Mouse (Mus musculus) embryonic facial prominence, embryonic 10.5 days (tissue): ENCODE data around the gene Catsper2. TPM values are rescaled to one million over a fixed set of nuclear protein-coding genes. Genes with fewer than 3 reads are reported as not detected.
A peak's percentile ranks its signal among the peaks of the same experiment; 100 is the strongest.

ENCODE experiments used
- DNase-seq: peaks from one replicate; pipeline ENCODE4 v3.0.0-alpha.2; 2017; ENCODE audit warnings: low spot score
- H3K27ac ChIP-seq: fragments of 300-500 bp; sonication (generic); replicated peaks from 2 replicates; pipeline ENCODE4 v1.5.1; 2016; ENCODE audit warnings: mild to moderate bottlenecking
- H3K27me3 ChIP-seq: fragments of 300-500 bp; sonication (generic); replicated peaks from 2 replicates; pipeline ENCODE4 v1.6.1; 2016; ENCODE audit warnings: low read depth, mild to moderate bottlenecking; ENCODE audit not compliant: poor library complexity, severe bottlenecking
- H3K36me3 ChIP-seq: fragments of 300-500 bp; sonication (generic); replicated peaks from 2 replicates; pipeline ENCODE4 v1.6.1; 2016; ENCODE audit warnings: mild to moderate bottlenecking, moderate library complexity
- H3K4me1 ChIP-seq: fragments of 300-500 bp; sonication (generic); 2 replicates; pipeline ENCODE4 v1.6.1; 2016
- H3K4me3 ChIP-seq: fragments of 300-500 bp; sonication (generic); 2 replicates; pipeline ENCODE4 v1.5.1; 2016; ENCODE audit warnings: mild to moderate bottlenecking, moderate library complexity
- H3K9me3 ChIP-seq: fragments of 300-500 bp; sonication (generic); 2 replicates; pipeline ENCODE4 v1.6.1; 2016; ENCODE audit warnings: mild to moderate bottlenecking
- whole genome bisulfite sequencing: fragments of 180-500 bp; shearing (Covaris S2); methylation state at CpG from one replicate; pipeline ENCODE4 v1.1.7; 2016; 5-methylcytosine and 5-hydroxymethylcytosine counted together
- polyA plus RNA-seq: library from polyadenylated mRNA; unstranded; fragments of >200 nt; fragmentation: Nextera tagmentation; extraction: Ambion mirVana; gene quantifications from 2 replicates; pipeline ENCODE4 v1.2.1, GENCODE M21; 2016

Gene Catsper2
- polyA plus RNA-seq = 3.3 and 3.7 TPM in 2 replicates

DNA sequence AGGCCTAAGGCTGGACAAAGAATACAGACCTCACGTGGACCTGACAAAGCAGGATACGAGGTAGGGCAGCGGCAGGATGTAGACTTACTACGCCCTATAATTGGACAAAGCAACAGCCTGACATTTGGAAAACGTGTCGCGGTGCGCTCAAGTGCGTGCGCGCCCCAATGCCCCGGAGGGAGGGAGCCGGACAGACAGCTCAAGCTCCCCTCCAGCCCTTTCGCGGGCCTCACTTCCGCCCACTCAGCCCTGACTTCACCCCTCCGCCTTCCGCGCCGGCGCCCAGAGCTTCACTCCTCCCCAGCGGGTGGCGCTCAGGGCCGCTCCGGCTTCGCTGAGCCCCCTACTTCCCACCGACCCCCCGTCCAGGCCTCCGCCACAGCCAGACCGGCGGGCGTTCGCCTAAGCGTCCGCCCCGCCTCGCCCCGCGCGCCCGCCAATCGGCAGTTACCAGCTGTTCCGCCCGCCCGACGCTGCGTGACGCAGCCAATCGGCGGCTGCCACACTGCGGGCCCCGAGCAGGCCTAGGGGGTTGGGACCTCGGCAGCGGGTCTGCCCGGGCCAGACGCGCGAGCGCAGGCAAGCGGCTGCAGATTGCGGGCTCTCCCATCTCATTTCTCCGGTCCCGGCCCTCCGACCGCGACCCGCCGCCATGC is at the start of gene Catsper2, which contains the start of gene Pdia3:
Gene Catsper2 (minus strand): TSS at position 406 of the 656 bp plus-strand sequence.
Gene Pdia3 (plus strand): TSS at position 389 of the 656 bp plus-strand sequence.
- WGBS = under 1% methylated on average over 68 of the region's 68 CpGs
- Histone ChIP-seq H3K4me1 (peaks cover 27% of the 10 kb centered on the region), H3K9me3 (no peaks in the 10 kb centered on the region), H3K27ac (peak within 1 kb of the TSS; percentile 98), H3K36me3 (peaks cover 28% of the 10 kb centered on the region), H3K27me3 (no peaks in the 10 kb centered on the region), H3K4me3 (peak within 1 kb of the TSS; percentile 99)
- peak; percentile 99 for DNase-seq

DNA sequence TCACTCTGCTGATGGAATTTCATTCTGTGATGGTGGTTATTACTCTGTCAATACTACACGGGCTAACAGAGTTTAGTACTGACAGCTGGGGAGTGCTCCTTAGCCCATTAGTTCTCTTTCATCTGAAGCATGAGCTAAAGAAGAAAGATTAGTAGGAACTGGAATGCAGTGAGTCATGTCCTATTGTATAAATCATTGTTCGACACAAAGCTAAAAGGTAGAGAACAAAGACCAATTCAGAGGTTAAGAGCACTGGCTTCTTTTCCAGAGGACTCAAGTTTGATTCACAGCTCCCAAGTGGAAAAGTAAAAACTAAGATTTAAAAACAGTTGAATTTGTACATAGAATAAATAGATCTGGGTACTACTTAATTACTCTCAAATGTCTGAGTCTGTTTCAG is 46.5 kb upstream of the Catsper2 start:
- 81% methylated on average over 2 of the region's 2 CpGs for WGBS
- no peaks in the 10 kb centered on the region for H3K9me3 ChIP-seq
- no peak overlapping the region for H3K4me3 ChIP-seq
- DNase-seq = no peak
- no peak overlapping the region for H3K27ac ChIP-seq
- peaks cover 35% of the 10 kb centered on the region for H3K36me3 ChIP-seq
- peaks cover 13% of the 10 kb centered on the region for H3K4me1 ChIP-seq
- no peaks in the 10 kb centered on the region for H3K27me3 ChIP-seq

DNA sequence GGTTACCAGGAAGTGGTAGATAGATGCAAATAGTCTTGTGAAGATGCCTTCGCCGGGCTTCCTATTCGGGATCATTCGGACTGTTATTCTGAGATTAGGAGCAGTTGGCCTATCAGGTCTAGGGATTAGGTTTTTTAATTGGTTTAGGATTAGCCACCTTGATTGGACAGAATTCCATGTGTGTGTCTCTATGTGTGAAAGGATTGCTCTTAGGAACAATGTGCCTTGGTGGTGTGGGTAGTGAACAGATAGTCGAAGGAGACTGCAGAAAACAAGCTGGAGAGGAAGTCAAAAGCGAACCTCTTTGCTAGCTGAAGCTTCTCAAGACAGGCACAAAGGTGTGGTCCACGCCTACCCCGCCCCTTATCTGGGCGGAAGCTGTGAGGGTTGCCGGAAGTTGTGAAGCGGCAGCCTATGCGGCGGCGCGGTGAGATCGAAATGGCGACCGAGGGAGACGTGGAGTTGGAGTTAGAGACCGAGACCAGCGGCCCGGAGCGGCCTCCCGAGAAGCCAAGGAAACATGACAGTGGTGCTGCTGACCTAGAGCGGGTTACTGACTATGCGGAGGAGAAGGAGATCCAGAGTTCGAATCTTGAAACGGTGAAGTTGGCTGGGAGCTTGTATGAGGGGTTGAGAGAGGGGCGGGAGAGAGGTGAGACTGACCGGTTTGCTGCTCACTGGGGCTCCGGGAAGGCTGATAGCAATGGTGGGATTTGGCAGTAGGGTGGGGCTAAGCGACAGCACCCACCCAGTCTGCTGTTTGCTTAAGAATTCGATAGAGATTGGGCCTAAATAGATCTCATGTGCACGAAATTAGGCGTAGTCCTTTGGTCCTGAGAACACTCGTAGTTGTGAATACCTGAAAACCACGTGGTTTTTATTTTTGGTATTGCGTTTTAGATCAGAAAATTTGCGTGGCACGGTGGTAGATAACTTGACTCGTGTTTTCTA is 43.4 kb upstream of the Catsper2 start, which contains the start of gene Serinc4:
Gene Serinc4 (minus strand): TSS at position 90 of the 951 bp plus-strand sequence.
- no peaks in the 10 kb centered on the region for H3K9me3 ChIP-seq
- H3K4me1 ChIP-seq = peaks cover 21% of the 10 kb centered on the region
- H3K36me3 ChIP-seq = peaks cover 66% of the 10 kb centered on the region
- 5% methylated on average over 41 of the region's 41 CpGs for WGBS
- peak; percentile 91 for DNase-seq
- H3K27ac ChIP-seq = peak within 1 kb of the TSS; percentile 88
- peak within 1 kb of the TSS; percentile 88 for H3K4me3 ChIP-seq
- H3K27me3 ChIP-seq = no peaks in the 10 kb centered on the region

DNA sequence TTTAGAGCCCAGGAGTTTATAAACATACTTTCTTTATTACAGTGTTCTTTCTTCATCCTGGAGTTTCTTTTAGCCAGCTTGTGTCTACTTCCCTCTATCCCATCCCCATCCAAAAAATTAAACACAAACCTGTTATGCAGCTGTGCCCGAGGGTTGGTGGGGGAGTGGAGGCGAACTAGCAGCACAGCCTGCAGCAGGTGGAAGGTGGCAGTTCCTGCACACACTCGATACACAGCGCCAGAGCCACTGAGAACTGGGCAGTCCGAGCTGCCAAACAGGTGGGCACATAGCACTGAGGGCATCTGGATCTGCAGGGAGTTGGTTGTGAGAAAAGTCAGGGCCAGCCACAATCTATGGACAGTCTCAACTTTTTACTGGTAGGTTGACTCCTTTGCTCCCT is 41.9 kb upstream of the Catsper2 start:
- 81% methylated on average over 5 of the region's 5 CpGs for WGBS
- Histone ChIP-seq H3K27ac (no peak overlapping the region), H3K4me1 (peaks cover 30% of the 10 kb centered on the region), H3K27me3 (no peaks in the 10 kb centered on the region), H3K9me3 (no peaks in the 10 kb centered on the region), H3K4me3 (no peak overlapping the region), H3K36me3 (peaks cover 69% of the 10 kb centered on the region)
- no peak for DNase-seq

DNA sequence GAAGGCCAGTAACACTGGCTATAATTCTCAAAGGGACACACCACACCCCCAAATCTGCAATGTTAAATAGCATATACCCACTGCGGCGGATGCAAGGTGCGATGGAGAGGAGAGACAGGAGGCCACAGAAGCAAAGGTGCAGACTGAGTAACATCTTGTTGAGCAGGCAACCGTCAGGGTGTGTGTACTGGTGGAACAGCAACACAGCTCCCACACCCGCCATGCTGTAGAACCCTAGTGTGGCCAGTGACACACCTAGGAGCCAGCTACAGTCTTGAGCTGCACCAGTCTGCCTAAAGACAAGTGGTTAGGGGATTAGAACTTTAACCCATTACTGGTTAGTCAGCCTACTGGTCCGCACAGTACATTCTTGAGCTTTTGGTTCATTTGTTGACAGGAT is 40.3 kb upstream of the Catsper2 start:
- 88% methylated on average over 6 of the region's 6 CpGs for WGBS
- peak overlapping the region; percentile 5; the same call in 1 of the 2 replicates for H3K4me3 ChIP-seq

DNA sequence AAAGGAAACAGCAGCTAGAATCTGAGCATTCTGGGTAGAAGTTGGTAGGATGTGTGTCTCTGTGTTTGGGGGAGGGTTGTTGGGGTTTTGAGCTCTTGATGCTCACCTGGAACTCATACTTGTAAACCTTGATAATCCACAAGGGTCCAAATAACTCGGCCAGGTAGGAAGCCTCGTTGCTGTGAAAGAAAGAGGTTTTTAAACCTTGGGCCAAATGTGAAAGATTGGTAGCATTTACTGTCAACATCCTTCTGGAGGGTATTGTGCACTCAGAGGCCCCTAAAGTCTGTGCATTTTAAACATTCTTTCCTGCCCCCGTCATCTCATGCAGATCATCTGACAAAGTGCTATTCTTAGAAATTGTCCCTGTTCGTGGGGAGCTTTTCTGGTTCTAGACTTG is 39.4 kb upstream of the Catsper2 start, which contains the start of gene Hypk:
Gene Hypk (plus strand): TSS at position 301 of the 400 bp plus-strand sequence.
- no peak for DNase-seq
- 82% methylated on average over 4 of the region's 4 CpGs for WGBS
- H3K4me3 ChIP-seq = peak within 1 kb of the TSS; percentile 5; the same call in 1 of the 2 replicates

More for the DNA sequence above, 40.3 kb upstream of the Catsper2 start:
- no peaks in the 10 kb centered on the region for H3K9me3 ChIP-seq
- H3K36me3 ChIP-seq = peaks cover 56% of the 10 kb centered on the region
- no peak overlapping the region for H3K27ac ChIP-seq
- peaks cover 36% of the 10 kb centered on the region for H3K4me1 ChIP-seq
- H3K27me3 ChIP-seq = no peaks in the 10 kb centered on the region
- no peak for DNase-seq

DNA sequence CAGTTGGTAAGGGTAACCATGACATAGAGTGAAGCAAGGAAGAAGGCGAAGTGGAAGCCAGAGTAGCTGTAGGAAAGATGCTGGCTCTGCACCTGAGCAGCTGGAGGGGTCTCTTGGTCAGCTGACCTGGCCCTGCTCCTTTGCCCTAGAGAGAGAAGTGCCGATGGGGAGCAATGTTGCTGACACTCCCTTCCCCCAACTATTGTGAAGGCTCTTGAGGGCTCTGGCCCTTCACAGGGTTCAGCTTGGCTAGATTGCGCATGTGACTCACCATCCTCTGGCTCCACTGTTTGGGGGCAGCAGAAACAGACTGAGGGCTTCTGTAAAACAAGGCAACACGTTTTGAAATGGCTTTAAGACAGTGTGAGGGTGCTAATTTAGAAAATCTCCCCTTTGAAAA is 38.8 kb upstream of the Catsper2 start:
- no peak overlapping the region for H3K27ac ChIP-seq
- peaks cover 47% of the 10 kb centered on the region for H3K36me3 ChIP-seq
- H3K9me3 ChIP-seq = no peaks in the 10 kb centered on the region
- peak overlapping the region; percentile 2; the same call in 1 of the 2 replicates for H3K4me3 ChIP-seq
- peaks cover 41% of the 10 kb centered on the region for H3K4me1 ChIP-seq
- no peak for DNase-seq
- 83% methylated on average over 4 of the region's 4 CpGs for WGBS
- no peaks in the 10 kb centered on the region for H3K27me3 ChIP-seq

More for the DNA sequence above, 39.4 kb upstream of the Catsper2 start, which contains the start of gene Hypk:
- no peak within 1 kb of the TSS for H3K27ac ChIP-seq
- peaks cover 48% of the 10 kb centered on the region for H3K36me3 ChIP-seq
- H3K27me3 ChIP-seq = no peaks in the 10 kb centered on the region
- no peaks in the 10 kb centered on the region for H3K9me3 ChIP-seq
- H3K4me1 ChIP-seq = peaks cover 40% of the 10 kb centered on the region

DNA sequence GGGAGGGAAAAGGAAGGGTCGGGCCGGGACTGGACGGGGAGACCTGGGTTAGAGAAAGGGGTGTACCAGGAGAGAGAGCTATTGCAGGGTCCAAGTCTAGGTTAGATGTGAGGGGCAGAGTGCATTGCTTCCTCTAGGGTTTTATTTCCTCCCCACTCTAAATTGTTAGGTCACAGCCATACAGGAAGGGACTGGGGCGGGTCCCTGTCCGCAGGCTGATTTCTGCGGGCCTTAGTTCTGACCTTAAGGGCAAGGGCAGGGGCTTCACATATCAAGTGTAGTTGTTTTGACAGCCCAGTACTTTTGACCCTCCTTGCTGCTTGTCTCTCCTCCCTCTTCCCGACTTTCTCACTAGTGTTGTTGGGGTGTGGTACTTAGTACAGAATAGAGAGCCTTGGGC is 36.5 kb upstream of the Catsper2 start:
- Histone ChIP-seq H3K9me3 (no peaks in the 10 kb centered on the region), H3K27me3 (no peaks in the 10 kb centered on the region), H3K27ac (peak overlapping the region; percentile 96), H3K36me3 (peaks cover 45% of the 10 kb centered on the region), H3K4me1 (peaks cover 34% of the 10 kb centered on the region), H3K4me3 (peak overlapping the region; percentile 100)
- 2% methylated on average over 7 of the region's 7 CpGs for WGBS
- no peak for DNase-seq

DNA sequence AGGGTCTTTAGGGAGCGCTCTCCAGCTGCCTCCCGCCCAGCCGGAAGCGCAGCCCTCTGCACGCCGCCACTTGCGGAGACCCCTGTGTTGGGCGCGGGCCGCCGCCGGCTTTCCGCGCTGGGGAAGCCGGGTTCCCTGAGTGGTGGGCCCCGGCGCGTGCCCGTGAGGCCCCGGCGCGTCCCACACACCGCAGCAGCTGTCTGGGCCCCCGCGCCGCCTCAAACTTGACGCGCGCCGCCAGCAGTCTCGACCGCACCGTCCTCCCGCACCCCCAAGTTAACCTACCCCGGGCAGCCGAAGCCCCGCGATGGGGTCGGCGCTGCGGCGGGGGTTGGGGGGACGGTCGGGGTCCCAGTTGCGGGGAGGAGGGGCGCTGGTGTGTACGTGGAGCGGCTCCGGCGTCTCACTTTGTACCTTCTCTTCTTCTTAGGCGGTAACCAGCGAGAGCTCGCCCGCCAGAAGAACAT is 36.0 kb upstream of the Catsper2 start:
- H3K36me3 ChIP-seq = peaks cover 40% of the 10 kb centered on the region
- H3K27ac ChIP-seq = peak overlapping the region; percentile 96
- under 1% methylated on average over 53 of the region's 54 CpGs for WGBS
- no peak for DNase-seq
- H3K4me3 ChIP-seq = peak overlapping the region; percentile 100
- no peaks in the 10 kb centered on the region for H3K9me3 ChIP-seq
- no peaks in the 10 kb centered on the region for H3K27me3 ChIP-seq
- H3K4me1 ChIP-seq = peaks cover 34% of the 10 kb centered on the region

DNA sequence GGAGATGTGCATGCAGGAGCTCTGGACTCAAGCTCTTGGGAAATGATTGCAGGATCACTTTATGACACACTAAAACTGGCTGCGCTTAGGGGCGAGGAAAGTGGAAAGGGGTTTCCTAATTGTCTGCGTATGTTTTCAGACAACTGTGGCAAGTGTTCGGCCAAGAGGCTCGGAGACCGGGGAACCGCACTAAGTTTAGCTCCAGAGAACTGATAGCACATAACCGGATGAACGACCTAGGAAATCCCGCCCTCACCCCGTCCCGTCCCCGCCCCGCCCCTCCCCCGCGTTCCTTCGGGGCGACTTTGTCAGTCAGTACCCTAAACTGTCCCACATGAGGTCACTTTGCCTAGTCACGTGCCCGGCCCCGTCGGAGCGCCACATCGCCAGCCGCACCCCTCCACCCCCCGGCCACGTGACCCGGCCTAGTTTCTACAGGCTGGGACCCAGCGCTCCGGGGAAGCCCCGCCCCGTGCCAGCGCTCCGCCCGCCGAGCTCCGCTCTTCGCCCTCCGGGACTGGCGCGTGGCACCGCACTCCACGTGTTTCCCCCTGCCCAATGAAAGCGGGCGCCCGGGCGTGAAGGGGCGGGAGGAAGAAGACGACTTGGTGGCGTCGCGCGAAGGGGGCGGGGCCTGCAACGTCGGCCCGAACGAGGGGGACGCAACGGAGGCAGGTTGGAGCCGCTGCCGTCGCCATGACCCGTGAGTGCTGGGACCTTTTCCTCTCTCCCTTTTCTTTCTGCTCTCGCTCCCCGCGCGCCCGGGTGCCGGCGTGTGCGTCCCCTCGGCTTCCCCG is 35.3 kb upstream of the Catsper2 start, which contains the start of gene Serf2:
Gene Serf2 (plus strand): TSS at position 457 of the 797 bp plus-strand sequence.
- 1% methylated on average over 73 of the region's 74 CpGs for WGBS

DNA sequence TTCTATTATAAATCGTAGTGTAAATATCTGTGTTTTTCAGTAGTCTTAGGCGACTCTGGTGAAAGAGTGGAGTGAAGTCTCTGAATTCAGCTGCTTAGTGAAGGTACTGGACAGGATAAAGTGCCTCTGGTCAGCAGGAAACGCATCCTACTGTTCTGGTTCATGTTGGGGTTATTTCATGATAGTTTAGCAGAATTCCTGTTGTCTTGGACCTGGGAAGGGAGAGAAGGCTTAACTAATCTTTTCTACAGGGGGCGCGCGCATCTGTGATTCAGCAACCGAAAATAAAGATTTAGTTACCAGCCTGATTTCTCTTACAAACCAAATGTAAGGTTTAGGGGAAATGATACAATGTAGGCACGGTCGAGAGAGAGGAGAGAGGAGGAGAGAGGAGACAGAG is 34.5 kb upstream of the Catsper2 start:
- WGBS = 15% methylated on average over 9 of the region's 9 CpGs
- H3K4me3 ChIP-seq = peak overlapping the region; percentile 100
- no peaks in the 10 kb centered on the region for H3K9me3 ChIP-seq
- peaks cover 32% of the 10 kb centered on the region for H3K4me1 ChIP-seq
- no peaks in the 10 kb centered on the region for H3K27me3 ChIP-seq
- H3K27ac ChIP-seq = peak overlapping the region; percentile 81
- peak; percentile 50 for DNase-seq
- H3K36me3 ChIP-seq = peaks cover 25% of the 10 kb centered on the region

More for the DNA sequence above, 35.3 kb upstream of the Catsper2 start, which contains the start of gene Serf2:
- DNase-seq = peak; percentile 100
- H3K36me3 ChIP-seq = peaks cover 33% of the 10 kb centered on the region
- H3K4me1 ChIP-seq = peaks cover 34% of the 10 kb centered on the region
- no peaks in the 10 kb centered on the region for H3K9me3 ChIP-seq
- H3K27ac ChIP-seq = peak within 1 kb of the TSS; percentile 96
- H3K4me3 ChIP-seq = peak within 1 kb of the TSS; percentile 100
- H3K27me3 ChIP-seq = no peaks in the 10 kb centered on the region
